Mouse (Mus musculus): ENCODE results near the gene Pola2. TPM values are rescaled to one million over a fixed set of nuclear protein-coding genes. Genes with fewer than 3 reads are reported as not detected.
A peak's percentile ranks its signal among the peaks of the same experiment; 100 is the strongest.

Gene Pola2
- polyA plus RNA-seq, 1 experiment = 115 TPM

- 83% methylated on average over 4 of the region's 4 CpGs for WGBS
- Histone ChIP-seq H3K4me1 (replicated peaks; ENCODE audit: control insufficient read depth, insufficient read depth, low read length) (no peaks in the 10 kb centered on the region), H3K27me3 (ENCODE audit: control insufficient read depth, insufficient read depth, low read length) (no peaks in the 10 kb centered on the region), H3K4me3 (ENCODE audit: control insufficient read depth, insufficient read depth, low read length) (no peak overlapping the region), H3K27ac (ENCODE audit: control insufficient read depth, insufficient read depth, low read length) (no peak overlapping the region), H3K36me3 (ENCODE audit: control insufficient read depth, insufficient read depth, low read length) (no peaks in the 10 kb centered on the region)
- DNase-seq = no peak
- TF ChIP-seq CTCF (IDR thresholded peaks at IDR 0.05; ENCODE audit: borderline replicate concordance, control insufficient read depth, extremely low read depth, insufficient read depth, low read length, poor library complexity) (no peak), POLR2A (IDR thresholded peaks at IDR 0.05; ENCODE audit: control insufficient read depth, extremely low read depth, insufficient read depth, low read length, poor library complexity) (no peak)
Observed at GRCm38 (mm10) chr19:5975112-5975511, 11.1 kb upstream of the Pola2 start.

GRCm38 (mm10) chr19:5967664-5968063 is 3.7 kb upstream of the Pola2 start:
- H3K36me3 ChIP-seq (ENCODE audit: control insufficient read depth, insufficient read depth, low read length) = no peaks in the 10 kb centered on the region
- DNase-seq = no peak
- TF ChIP-seq CTCF (IDR thresholded peaks at IDR 0.05; ENCODE audit: borderline replicate concordance, control insufficient read depth, extremely low read depth, insufficient read depth, low read length, poor library complexity) = no peak
- TF ChIP-seq POLR2A (IDR thresholded peaks at IDR 0.05; ENCODE audit: control insufficient read depth, extremely low read depth, insufficient read depth, low read length, poor library complexity) = no peak
- H3K4me3 ChIP-seq (ENCODE audit: control insufficient read depth, insufficient read depth, low read length) = no peak overlapping the region
- WGBS = 96% methylated on average over 10 of the region's 10 CpGs
- no peaks in the 10 kb centered on the region for H3K27me3 ChIP-seq (ENCODE audit: control insufficient read depth, insufficient read depth, low read length)
- no peak overlapping the region for H3K27ac ChIP-seq (ENCODE audit: control insufficient read depth, insufficient read depth, low read length)
- H3K4me1 ChIP-seq (replicated peaks; ENCODE audit: control insufficient read depth, insufficient read depth, low read length) = peaks cover 10% of the 10 kb centered on the region

- DNase-seq = no peak
- Histone ChIP-seq H3K36me3 (ENCODE audit: control insufficient read depth, insufficient read depth, low read length) (no peaks in the 10 kb centered on the region), H3K27me3 (ENCODE audit: control insufficient read depth, insufficient read depth, low read length) (no peaks in the 10 kb centered on the region), H3K27ac (ENCODE audit: control insufficient read depth, insufficient read depth, low read length) (no peak overlapping the region), H3K4me3 (ENCODE audit: control insufficient read depth, insufficient read depth, low read length) (no peak overlapping the region), H3K4me1 (replicated peaks; ENCODE audit: control insufficient read depth, insufficient read depth, low read length) (peaks cover 12% of the 10 kb centered on the region)
- 95% methylated on average over 6 of the region's 6 CpGs for WGBS
- TF ChIP-seq CTCF (IDR thresholded peaks at IDR 0.05; ENCODE audit: borderline replicate concordance, control insufficient read depth, extremely low read depth, insufficient read depth, low read length, poor library complexity) = no peak
- TF ChIP-seq POLR2A (IDR thresholded peaks at IDR 0.05; ENCODE audit: control insufficient read depth, extremely low read depth, insufficient read depth, low read length, poor library complexity) = no peak
Observed at GRCm38 (mm10) chr19:5966786-5967185, 2.8 kb upstream of the Pola2 start.

DNA sequence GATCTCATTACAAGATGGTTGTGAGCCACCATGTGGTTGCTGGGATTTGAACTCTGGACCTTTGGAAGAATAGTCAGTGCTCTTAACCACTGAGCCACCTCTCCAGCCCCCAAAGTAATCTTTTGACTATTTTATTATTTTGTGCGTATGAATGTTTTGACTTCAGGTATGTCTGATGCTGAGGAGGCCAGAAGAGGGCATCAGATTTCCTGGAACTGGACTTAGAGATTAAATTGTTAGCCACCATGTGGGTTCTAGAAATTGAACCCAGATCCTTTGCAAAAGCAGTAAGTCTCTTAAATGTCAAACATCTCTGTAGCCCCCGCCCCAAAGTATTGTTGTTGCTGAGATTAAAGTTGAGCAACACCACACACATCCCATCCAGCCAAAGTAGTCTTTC is 1.9 kb upstream of the Pola2 start:
- WGBS = 100% methylated on average over 2 of the region's 2 CpGs
- TF ChIP-seq CTCF (IDR thresholded peaks at IDR 0.05; ENCODE audit: borderline replicate concordance, control insufficient read depth, extremely low read depth, insufficient read depth, low read length, poor library complexity) (no peak), POLR2A (IDR thresholded peaks at IDR 0.05; ENCODE audit: control insufficient read depth, extremely low read depth, insufficient read depth, low read length, poor library complexity) (no peak)
- Histone ChIP-seq H3K4me3 (ENCODE audit: control insufficient read depth, insufficient read depth, low read length) (no peak overlapping the region), H3K36me3 (ENCODE audit: control insufficient read depth, insufficient read depth, low read length) (no peaks in the 10 kb centered on the region), H3K27me3 (ENCODE audit: control insufficient read depth, insufficient read depth, low read length) (no peaks in the 10 kb centered on the region), H3K4me1 (replicated peaks; ENCODE audit: control insufficient read depth, insufficient read depth, low read length) (peaks cover 14% of the 10 kb centered on the region), H3K27ac (ENCODE audit: control insufficient read depth, insufficient read depth, low read length) (no peak overlapping the region)
- DNase-seq = no peak

DNA sequence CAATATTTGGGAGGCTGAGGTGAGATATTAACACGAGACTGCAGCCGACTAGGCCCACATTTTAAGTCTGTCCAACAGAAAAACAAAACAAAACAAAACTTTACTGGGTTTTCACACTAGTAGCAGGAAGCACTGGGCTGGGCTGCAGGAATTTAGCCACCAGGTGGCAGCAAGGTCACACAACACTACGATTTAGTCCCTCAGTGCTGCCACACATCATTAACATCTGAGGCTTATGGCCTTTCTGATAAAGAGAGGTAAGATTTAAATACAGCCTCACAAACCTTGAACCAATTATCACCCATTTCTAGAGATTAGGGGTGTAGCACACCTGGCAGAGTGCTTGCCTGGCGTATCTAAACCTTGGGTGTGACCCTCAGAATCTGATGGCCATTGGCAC is 1.3 kb upstream of the Pola2 start:
- 15% methylated on average over 4 of the region's 4 CpGs for WGBS
- no peak overlapping the region for H3K4me3 ChIP-seq (ENCODE audit: control insufficient read depth, insufficient read depth, low read length)
- H3K27ac ChIP-seq (ENCODE audit: control insufficient read depth, insufficient read depth, low read length) = no peak overlapping the region
- no peaks in the 10 kb centered on the region for H3K27me3 ChIP-seq (ENCODE audit: control insufficient read depth, insufficient read depth, low read length)
- no peaks in the 10 kb centered on the region for H3K36me3 ChIP-seq (ENCODE audit: control insufficient read depth, insufficient read depth, low read length)
- no peak for TF ChIP-seq POLR2A (IDR thresholded peaks at IDR 0.05; ENCODE audit: control insufficient read depth, extremely low read depth, insufficient read depth, low read length, poor library complexity)
- TF ChIP-seq CTCF (IDR thresholded peaks at IDR 0.05; ENCODE audit: borderline replicate concordance, control insufficient read depth, extremely low read depth, insufficient read depth, low read length, poor library complexity) = no peak; the same call in 1 of the 2 replicates
- peaks cover 14% of the 10 kb centered on the region for H3K4me1 ChIP-seq (replicated peaks; ENCODE audit: control insufficient read depth, insufficient read depth, low read length)
- DNase-seq = peak; percentile 78

DNA sequence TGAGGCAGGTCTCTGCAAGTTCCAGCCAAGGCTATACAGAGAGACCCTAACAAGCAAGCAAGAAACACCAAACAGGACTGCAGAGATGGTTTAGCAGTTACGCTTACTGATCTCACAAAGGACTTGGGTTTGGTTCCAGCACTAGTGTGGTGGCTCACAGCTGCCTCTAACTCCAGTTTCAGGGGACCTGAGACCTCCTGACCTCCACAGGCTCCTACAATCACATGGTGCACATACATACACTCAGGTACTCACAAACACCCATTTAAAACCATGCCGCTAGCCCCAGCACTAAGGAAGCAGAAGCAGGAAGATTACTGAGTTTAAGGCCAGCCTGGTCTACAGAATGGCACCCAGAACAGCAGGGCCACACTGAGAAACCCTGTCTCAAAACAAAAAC is 802 bp upstream of the Pola2 start:
- Histone ChIP-seq H3K27me3 (ENCODE audit: control insufficient read depth, insufficient read depth, low read length) (no peaks in the 10 kb centered on the region), H3K27ac (ENCODE audit: control insufficient read depth, insufficient read depth, low read length) (peak overlapping the region; percentile 7; the same call in 1 of the 2 replicates), H3K4me1 (replicated peaks; ENCODE audit: control insufficient read depth, insufficient read depth, low read length) (peaks cover 14% of the 10 kb centered on the region), H3K4me3 (ENCODE audit: control insufficient read depth, insufficient read depth, low read length) (no peak overlapping the region), H3K36me3 (ENCODE audit: control insufficient read depth, insufficient read depth, low read length) (no peaks in the 10 kb centered on the region)
- no peak for TF ChIP-seq POLR2A (IDR thresholded peaks at IDR 0.05; ENCODE audit: control insufficient read depth, extremely low read depth, insufficient read depth, low read length, poor library complexity)
- no peak for TF ChIP-seq CTCF (IDR thresholded peaks at IDR 0.05; ENCODE audit: borderline replicate concordance, control insufficient read depth, extremely low read depth, insufficient read depth, low read length, poor library complexity)
- WGBS = 100% methylated on average over 2 of the region's 2 CpGs
- no peak for DNase-seq

DNA sequence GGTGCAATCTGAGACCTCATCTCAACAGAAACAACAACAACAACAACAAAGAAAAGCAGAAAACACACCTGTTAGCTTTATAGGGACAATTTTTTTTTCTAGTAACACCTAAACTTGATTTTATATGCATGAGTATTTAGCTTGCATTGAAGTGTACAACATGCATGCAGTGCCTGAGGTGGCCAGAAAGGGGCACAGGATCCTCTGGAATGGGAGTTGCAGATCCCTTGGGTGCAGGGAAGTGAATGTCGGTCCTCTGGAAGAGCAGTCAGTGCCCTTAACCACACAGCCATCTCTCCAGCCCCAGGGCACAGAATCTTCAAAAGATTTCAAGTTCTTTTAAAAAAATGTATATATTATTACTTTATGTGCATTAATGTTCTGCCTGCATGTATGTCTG is 1.4 kb downstream of the Pola2 start:
- TF ChIP-seq POLR2A (IDR thresholded peaks at IDR 0.05; ENCODE audit: control insufficient read depth, extremely low read depth, insufficient read depth, low read length, poor library complexity) (no peak), CTCF (IDR thresholded peaks at IDR 0.05; ENCODE audit: borderline replicate concordance, control insufficient read depth, extremely low read depth, insufficient read depth, low read length, poor library complexity) (no peak)
- H3K27ac ChIP-seq (ENCODE audit: control insufficient read depth, insufficient read depth, low read length) = no peak overlapping the region
- no peak for DNase-seq
- no peaks in the 10 kb centered on the region; the same call in 1 of the 2 replicates for H3K36me3 ChIP-seq (ENCODE audit: control insufficient read depth, insufficient read depth, low read length)
- H3K27me3 ChIP-seq (ENCODE audit: control insufficient read depth, insufficient read depth, low read length) = no peaks in the 10 kb centered on the region
- H3K4me1 ChIP-seq (replicated peaks; ENCODE audit: control insufficient read depth, insufficient read depth, low read length) = peaks cover 14% of the 10 kb centered on the region
- 28% methylated on average over 1 of the region's 1 CpGs for WGBS
- no peak overlapping the region for H3K4me3 ChIP-seq (ENCODE audit: control insufficient read depth, insufficient read depth, low read length)

All from thymus, adult 2 months (tissue).